Mouse (Mus musculus) embryonic facial prominence, embryonic 11.5 days (tissue): ENCODE data around the gene Olfr1328. TPM values are rescaled to one million over a fixed set of nuclear protein-coding genes. Genes with fewer than 3 reads are reported as not detected.
"Not testable (repeated sequence)": the region's sequence is repeated elsewhere in the genome, so short reads cannot be mapped to it uniquely, and the experiment has no call there.

ENCODE experiments used
- ATAC-seq: fragments of 200-750 bp; cut with Nextera tagmentation; replicated peaks from 2 replicates; pipeline ENCODE4 v1.8.0; 2017; ENCODE audit warnings: low read depth; ENCODE audit not compliant: insufficient number of reproducible peaks, low FRiP score, low TSS enrichment
- DNase-seq: peaks from one replicate; pipeline ENCODE4 v3.0.0-alpha.2; 2015; ENCODE audit warnings: low spot score
- H3K27ac ChIP-seq: fragments of 300-500 bp; sonication (generic); replicated peaks from 2 replicates; pipeline ENCODE4 v1.5.1; 2014; ENCODE audit warnings: mild to moderate bottlenecking, low read depth, low read length, control low read depth
- H3K27me3 ChIP-seq: fragments of 300-500 bp; sonication (generic); 2 replicates; pipeline ENCODE4 v1.6.1; 2014; ENCODE audit warnings: mild to moderate bottlenecking, low read length, moderate library complexity, mixed read lengths; ENCODE audit not compliant: control insufficient read depth, insufficient read depth
- H3K36me3 ChIP-seq: fragments of 300-500 bp; sonication (generic); replicated peaks from 2 replicates; pipeline ENCODE4 v1.6.1; 2014; ENCODE audit warnings: low read depth, mild to moderate bottlenecking, low read length, moderate library complexity, mixed read lengths; ENCODE audit not compliant: control insufficient read depth, insufficient read depth
- H3K4me1 ChIP-seq: fragments of 300-500 bp; sonication (generic); 2 replicates; pipeline ENCODE4 v1.6.1; 2014; ENCODE audit warnings: low read length, mixed read lengths; ENCODE audit not compliant: control insufficient read depth, insufficient read depth
- H3K4me2 ChIP-seq: fragments of 300-500 bp; sonication (generic); 2 replicates; pipeline ENCODE4 v1.6.1; 2014; ENCODE audit warnings: low read depth, mild to moderate bottlenecking, control low read depth, low read length, moderate library complexity
- H3K4me3 ChIP-seq: fragments of 300-500 bp; sonication (generic); 2 replicates; pipeline ENCODE4 v1.5.1; 2014; ENCODE audit warnings: low read depth, low read length, control low read depth
- H3K9ac ChIP-seq: fragments of 300-500 bp; sonication (generic); replicated peaks from 2 replicates; pipeline ENCODE4 v1.6.1; 2014; ENCODE audit warnings: mild to moderate bottlenecking, control low read depth, low read length
- H3K9me3 ChIP-seq: fragments of 300-500 bp; sonication (generic); replicated peaks from 2 replicates; pipeline ENCODE4 v1.6.1; 2016; ENCODE audit warnings: mild to moderate bottlenecking, low read length, inconsistent platforms, mixed read lengths; ENCODE audit not compliant: control insufficient read depth
- WGBS: fragments of 180-500 bp; shearing (Covaris S2); extraction: QIAGEN DNeasy Blood & Tissue Kit; methylation state at CpG from one replicate; pipeline ENCODE4 v1.1.7; 2014; 5-methylcytosine and 5-hydroxymethylcytosine counted together
- polyA plus RNA-seq: library from polyadenylated mRNA; unstranded; fragments of >200 nt; fragmentation: Nextera tagmentation; extraction: Ambion mirVana; gene quantifications from 2 replicates; pipeline ENCODE4 v1.2.1, GENCODE M21; 2014

The Olfr1328 gene
- not detected in 2 replicates for polyA plus RNA-seq

DNA sequence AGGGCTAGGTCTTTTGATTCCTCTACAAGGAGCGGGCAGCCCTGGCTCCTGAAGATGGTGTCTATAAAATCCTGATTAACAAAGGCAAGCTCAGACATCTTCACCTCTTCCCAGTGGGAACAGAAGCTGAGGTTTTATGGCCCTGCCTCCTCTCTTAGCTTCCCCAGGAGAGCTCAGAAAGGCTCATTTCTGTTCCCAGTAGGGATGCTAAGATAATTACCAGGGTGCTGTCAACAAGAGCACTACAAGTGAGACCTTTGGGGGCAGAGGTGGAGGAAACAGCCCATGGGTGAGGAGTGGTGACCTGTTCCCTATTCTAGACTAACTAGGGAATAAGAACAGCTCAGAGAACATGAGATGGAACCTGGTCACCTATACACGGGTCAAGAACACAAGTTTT, at the start of gene Olfr1328:
Gene Olfr1328, minus strand, starts transcription at position 101 of the 400 bp plus-strand sequence.
- Histone ChIP-seq H3K9me3 (no peaks in the 10 kb centered on the region), H3K9ac (no peak within 1 kb of the TSS), H3K27me3 (no peaks in the 10 kb centered on the region), H3K36me3 (no peaks in the 10 kb centered on the region), H3K4me2 (no peak within 1 kb of the TSS), H3K4me3 (no peak within 1 kb of the TSS), H3K27ac (no peak within 1 kb of the TSS), H3K4me1 (no peaks in the 10 kb centered on the region)
- ATAC-seq: no peak
- DNase-seq: no peak
- 75% methylated on average over 2 of the region's 2 CpGs for WGBS

DNA sequence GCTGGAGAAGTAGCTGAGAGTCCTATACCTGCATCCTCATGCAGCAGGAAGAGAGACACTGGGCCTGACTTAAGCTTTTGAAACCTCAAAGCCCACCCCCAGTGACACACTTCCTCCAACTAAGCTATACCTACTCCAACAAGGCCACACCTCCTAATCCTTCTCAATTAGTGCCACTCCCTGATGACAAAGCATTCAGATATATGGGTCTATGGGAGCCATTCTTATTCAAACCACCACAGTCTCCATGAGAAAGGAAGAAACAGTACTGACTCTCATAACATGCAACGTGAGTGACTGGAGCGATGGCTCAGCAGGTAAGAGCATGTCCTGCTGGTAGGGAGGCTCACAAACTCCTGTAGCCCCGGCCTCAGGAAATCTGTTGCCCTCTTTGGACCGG, 46.9 kb upstream of the Olfr1328 start:
- H3K27ac ChIP-seq: no peak overlapping the region
- DNase-seq: no peak
- no peak overlapping the region for H3K4me2 ChIP-seq
- no peaks in the 10 kb centered on the region for H3K36me3 ChIP-seq
- H3K9ac ChIP-seq: no peak overlapping the region
- no peaks in the 10 kb centered on the region for H3K9me3 ChIP-seq
- no peaks in the 10 kb centered on the region for H3K4me1 ChIP-seq
- 86% methylated on average over 4 of the region's 4 CpGs for WGBS
- H3K27me3 ChIP-seq: no peaks in the 10 kb centered on the region
- no peak for ATAC-seq
- no peak overlapping the region for H3K4me3 ChIP-seq

DNA sequence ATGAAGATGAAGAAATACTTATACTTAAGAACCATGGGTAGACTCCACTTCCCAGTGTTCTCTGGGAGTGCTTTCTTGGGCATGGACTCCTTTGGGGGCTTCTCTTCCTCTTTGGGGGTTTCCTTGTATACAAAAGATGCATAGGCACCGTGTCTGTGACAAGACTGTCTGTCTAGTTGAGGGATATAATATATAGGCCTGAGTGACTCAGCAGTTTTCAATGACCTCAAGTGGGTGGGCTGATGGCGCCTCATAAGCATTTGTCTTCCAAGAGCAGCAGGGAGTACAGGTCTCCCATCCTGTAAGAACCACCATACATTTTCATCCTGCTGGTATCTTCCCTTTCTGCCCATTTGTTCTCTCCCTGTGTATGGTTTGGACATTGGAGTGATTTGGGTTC, 34.9 kb upstream of the Olfr1328 start:
- WGBS: 65% methylated on average over 2 of the region's 2 CpGs
- Histone ChIP-seq H3K4me2 (no peak overlapping the region), H3K36me3 (no peaks in the 10 kb centered on the region), H3K9me3 (no peaks in the 10 kb centered on the region), H3K4me1 (no peaks in the 10 kb centered on the region), H3K27ac (no peak overlapping the region), H3K4me3 (no peak overlapping the region), H3K27me3 (no peaks in the 10 kb centered on the region), H3K9ac (no peak overlapping the region)
- ATAC-seq (no peak), DNase-seq (no peak)

DNA sequence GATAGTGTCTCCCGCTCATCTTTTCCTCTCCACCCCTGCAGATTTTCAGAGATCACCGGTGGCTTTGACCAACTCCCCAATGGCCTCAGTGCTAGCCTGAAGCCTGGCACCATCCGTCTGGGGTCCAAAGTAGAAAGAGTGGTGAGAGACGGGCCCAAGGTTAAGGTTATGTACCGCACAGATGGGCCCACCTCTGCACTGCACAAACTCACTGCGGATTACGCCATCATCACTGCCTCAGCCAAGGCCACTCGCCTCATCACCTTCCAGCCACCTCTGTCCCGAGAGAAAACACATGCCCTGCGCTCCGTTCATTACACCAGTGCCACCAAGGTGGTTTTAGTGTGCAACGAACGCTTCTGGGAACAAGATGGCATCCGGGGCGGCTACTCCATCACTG, 29.3 kb upstream of the Olfr1328 start:
- 89% methylated on average over 15 of the region's 15 CpGs for WGBS
- Histone ChIP-seq H3K9me3 (no peaks in the 10 kb centered on the region), H3K9ac (no peak overlapping the region), H3K4me1 (no peaks in the 10 kb centered on the region), H3K4me2 (no peak overlapping the region), H3K36me3 (no peaks in the 10 kb centered on the region), H3K27me3 (no peaks in the 10 kb centered on the region), H3K27ac (no peak overlapping the region), H3K4me3 (no peak overlapping the region)
- ATAC-seq (no peak), DNase-seq (no peak)

DNA sequence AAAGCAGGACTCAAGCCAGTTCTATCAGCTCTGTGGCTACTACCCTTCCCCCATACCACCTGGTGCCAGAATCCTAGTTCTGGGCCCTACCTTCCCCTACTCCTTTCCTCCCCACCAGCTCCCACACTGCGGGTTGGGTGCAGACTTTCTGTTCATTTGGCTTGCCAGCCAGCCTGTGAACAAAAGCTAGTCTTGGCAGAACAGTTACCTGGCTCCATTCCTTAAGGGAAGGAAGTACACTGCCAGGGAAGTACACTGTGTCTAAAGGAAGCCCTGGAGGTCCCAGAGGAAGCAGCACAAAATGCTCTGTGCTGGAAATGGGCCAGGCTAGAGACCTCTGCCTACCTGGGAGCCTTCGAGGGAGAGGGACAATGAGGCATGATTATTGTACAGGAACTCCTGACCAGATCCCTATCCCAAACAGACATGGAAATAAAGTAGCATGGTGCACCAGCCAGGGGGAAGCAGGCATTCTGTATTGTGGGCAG, 22.8 kb upstream of the Olfr1328 start, which contains the start of gene Lao1:
Gene Lao1, plus strand, starts transcription at position 438 of the 488 bp plus-strand sequence.
- Histone ChIP-seq H3K4me1 (no peaks in the 10 kb centered on the region), H3K9me3 (no peaks in the 10 kb centered on the region), H3K9ac (no peak within 1 kb of the TSS), H3K4me3 (no peak within 1 kb of the TSS), H3K27ac (no peak within 1 kb of the TSS), H3K27me3 (no peaks in the 10 kb centered on the region), H3K4me2 (no peak within 1 kb of the TSS), H3K36me3 (no peaks in the 10 kb centered on the region)
- DNase-seq (no peak), ATAC-seq (no peak)
- WGBS: 93% methylated on average over 2 of the region's 2 CpGs

DNA sequence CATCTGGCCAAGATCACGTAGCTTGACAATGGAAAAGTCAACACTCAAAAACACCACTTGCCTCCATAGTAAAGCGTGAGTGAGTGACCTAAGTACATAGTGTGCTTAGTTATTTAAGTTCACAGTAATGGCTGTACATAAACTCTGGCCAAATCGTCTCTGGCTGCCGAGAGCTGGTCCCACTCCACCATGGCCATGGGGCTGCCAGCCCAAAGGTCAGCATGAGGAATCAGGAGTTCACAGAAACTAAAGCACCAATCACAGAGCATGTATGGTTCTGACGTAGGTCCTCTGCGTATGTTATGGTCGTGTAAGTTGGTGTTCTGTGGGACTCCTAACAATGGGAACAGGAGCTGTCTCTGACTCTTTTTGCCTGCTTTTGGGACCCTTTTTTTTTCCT, 20.4 kb upstream of the Olfr1328 start:
- H3K36me3 ChIP-seq: no peaks in the 10 kb centered on the region
- no peaks in the 10 kb centered on the region for H3K4me1 ChIP-seq
- no peak overlapping the region for H3K4me3 ChIP-seq
- no peak for ATAC-seq
- no peak overlapping the region for H3K27ac ChIP-seq
- H3K9ac ChIP-seq: no peak overlapping the region
- WGBS: 80% methylated on average over 7 of the region's 7 CpGs
- no peak for DNase-seq
- H3K4me2 ChIP-seq: no peak overlapping the region
- H3K27me3 ChIP-seq: no peaks in the 10 kb centered on the region
- no peaks in the 10 kb centered on the region for H3K9me3 ChIP-seq

- H3K4me1 ChIP-seq, H3K36me3 ChIP-seq, DNase-seq, H3K9me3 ChIP-seq, H3K27ac ChIP-seq, H3K9ac ChIP-seq, H3K4me3 ChIP-seq, ATAC-seq, H3K4me2 ChIP-seq, H3K27me3 ChIP-seq: not testable (repeated sequence)
- WGBS: 83% methylated on average over 3 of the region's 3 CpGs
Measured at GRCm38 (mm10) chr4:118931326-118931725, 7.1 kb downstream of the Olfr1328 start.

GRCm38 (mm10) chr4:118917365-118917764, 21.0 kb downstream of the Olfr1328 start, which contains the start of gene Olfr1329:
Gene Olfr1329 (minus strand): TSS chr4:118917465.
- H3K36me3 ChIP-seq, DNase-seq, ATAC-seq, H3K27me3 ChIP-seq, H3K9ac ChIP-seq, H3K9me3 ChIP-seq, H3K4me2 ChIP-seq, H3K4me1 ChIP-seq, H3K27ac ChIP-seq, H3K4me3 ChIP-seq: not testable (repeated sequence)
- WGBS: 52% methylated on average over 2 of the region's 2 CpGs
